Mouse (Mus musculus) spleen, postnatal 36 days (tissue): ENCODE data around the gene Tfpt.
"Not testable (repeated sequence)": the region's sequence is repeated elsewhere in the genome, so short reads cannot be mapped to it uniquely, and the experiment has no call there.

Source experiments
- DNase-seq, 2 experiments: peaks; one replicate each; pipeline ENCODE4 v3.0.0; 2022; ENCODE audit warnings: low spot score in 2 of 2, mixed read lengths in 1 of 2

Gene Tfpt

DNA sequence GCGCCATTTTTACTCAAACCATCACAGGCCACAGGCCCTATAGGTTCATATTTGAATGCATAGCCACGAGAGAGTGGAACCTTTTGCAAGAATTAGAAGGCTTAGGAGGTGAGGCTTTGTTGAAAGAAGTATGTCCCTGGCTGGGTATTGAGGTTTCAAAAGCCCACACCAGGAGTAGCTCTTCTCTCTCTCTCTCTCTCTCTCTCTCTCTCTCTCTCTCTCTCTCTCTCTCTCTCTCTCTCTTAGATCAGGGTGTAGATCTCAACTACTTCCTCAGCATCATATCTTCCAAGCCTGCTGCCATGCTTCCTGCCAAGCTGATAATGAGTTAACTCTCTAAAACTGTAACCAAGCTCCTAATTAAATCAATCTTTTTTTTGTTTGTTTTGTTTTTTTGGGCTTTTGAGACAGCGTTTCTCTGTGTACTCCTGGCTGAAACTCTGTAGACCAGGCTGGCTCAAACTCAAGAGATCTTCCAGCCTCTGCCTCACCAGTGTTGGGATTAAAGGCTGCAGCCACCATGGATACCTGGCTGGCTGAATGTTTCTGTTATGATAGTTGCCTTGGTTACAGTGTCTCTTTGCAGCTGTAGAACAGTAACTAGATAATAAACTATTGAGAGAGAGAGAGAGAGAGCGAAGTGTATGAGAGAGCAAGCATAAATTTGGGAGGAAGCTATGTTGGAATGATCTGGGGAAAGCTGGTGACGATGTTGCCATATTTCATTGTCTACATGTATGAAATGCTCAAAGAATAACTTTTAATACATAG lies 53.2 kb downstream of the Tfpt start:
- DNase-seq: no peak

DNA sequence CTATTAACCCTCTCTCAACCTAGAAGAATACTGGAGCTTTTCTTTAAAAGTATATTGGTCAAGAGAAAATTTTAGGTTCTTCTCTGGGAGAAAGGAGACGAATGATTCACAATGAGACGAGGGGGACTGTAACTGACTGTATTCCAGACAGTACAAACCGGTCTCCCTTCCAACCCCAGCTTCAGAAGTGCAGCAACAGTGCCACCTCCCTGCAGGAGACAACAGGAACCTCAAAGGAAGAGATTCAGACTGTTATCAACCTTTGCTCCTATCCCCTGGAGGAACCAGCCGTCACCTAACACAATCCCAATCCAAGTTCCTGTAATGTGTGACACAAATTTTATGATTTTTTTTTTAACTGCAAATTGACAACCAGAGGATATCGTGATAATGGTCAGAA lies 55.5 kb downstream of the Tfpt start:
- no peak for DNase-seq

DNA sequence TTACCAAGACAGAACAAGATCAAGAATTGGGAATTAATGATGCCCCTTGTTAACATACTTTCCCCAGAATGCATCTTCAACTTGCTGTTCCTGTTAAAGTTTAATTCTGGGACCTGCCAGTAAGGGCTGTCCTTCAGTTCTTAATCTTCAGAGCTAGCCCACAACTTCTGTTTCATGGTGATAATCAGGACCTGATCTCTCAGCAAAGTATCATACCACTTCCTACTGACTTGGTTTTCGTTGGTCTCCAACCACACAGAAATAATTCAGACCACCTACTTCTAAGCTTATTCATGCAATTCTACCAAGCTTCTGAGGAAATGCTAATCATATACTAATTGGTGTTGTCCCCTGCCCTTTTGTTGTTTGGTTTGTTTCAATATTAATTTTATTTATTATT lies 57.9 kb downstream of the Tfpt start:
- no peak for DNase-seq

DNA sequence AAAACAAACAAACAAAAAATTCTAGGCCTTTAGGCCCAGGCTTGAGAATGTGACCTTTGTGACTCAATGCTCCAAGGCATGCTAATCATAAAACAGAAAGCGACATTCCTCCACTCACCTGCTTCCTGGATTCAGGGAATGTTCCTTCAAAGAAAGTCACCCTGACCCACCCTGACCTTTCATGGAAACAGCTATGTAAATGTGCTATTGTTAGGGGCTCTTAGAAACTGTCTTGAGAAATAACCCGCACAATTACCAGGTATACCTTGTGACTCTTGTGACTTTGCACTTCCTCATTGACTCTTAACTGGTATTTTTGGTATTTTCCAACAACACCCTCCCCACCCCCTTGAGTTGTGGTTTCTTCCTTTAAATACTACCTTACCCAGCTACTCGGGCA lies 59.1 kb downstream of the Tfpt start:
- not testable (repeated sequence) for DNase-seq
